Mouse (Mus musculus) megakaryocyte progenitor cell, adult 5-6 weeks (primary cell): ENCODE measurements at regions not wholly inside any gene's neighbourhood (a gene's known extent, or its start where the extent isn't known, plus 50 kb on each side); places are given as distances from the start of the nearest gene placed in this dataset.
A peak's percentile ranks its signal among the peaks of the same experiment; 100 is the strongest.

Experiments
- ATAC-seq: replicated peaks from 2 replicates; pipeline ENCODE4 v1.8.0; 2016; ENCODE audit warnings: mild to moderate bottlenecking, moderate TSS enrichment, inconsistent platforms; ENCODE audit not compliant: poor library complexity

DNA sequence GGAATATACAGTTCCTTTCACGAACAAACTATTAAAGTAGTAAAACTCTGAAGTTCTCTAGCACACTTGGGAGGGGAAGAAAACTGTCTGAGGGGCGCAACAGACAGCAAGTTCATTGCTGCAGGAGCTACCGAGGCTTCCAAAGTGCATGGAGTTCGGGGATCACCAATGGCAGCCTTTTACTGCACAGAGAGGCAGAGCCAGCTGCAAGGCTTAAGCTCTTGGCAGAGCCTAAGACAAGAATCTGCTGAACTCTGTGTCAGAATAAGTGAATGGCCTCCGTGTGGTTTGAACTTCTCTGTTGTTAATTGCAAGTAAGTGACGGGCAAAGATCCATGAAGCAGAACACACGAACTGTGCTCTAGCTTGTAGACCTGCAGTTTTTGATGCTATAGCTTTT lies 656.2 kb downstream of the Slc16a7 start:
- no peak for ATAC-seq

- ATAC-seq: no peak
Observed at GRCm38 (mm10) chr10:124732342-124732741, 656.9 kb downstream of the Slc16a7 start.

GRCm38 (mm10) chr10:124731219-124731836 lies 657.9 kb downstream of the Slc16a7 start:
- ATAC-seq: no peak

- ATAC-seq: no peak
Observed at GRCm38 (mm10) chr10:124712647-124713046, 676.6 kb downstream of the Slc16a7 start.

DNA sequence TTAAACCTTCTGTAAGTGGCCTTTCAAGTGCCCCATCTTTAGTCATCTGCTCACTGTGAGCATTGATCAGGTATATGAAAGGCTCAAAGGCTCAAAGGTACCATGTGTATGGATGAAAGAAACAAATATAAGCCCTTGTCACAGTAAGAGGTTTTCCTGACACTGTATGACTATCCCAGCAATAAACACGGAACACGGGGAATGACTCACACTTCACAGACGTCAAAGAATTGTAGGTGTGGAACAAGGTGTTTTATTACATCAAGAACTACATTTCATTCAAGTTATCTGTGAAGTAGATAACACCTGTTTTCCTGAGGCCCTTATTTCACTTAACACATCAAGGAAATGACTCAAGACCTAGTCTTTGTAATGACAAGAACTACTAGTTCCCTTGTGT lies 678.3 kb downstream of the Slc16a7 start:
- ATAC-seq: no peak

- ATAC-seq: no peak
Observed at GRCm38 (mm10) chr10:124709832-124710231, 679.4 kb downstream of the Slc16a7 start.

DNA sequence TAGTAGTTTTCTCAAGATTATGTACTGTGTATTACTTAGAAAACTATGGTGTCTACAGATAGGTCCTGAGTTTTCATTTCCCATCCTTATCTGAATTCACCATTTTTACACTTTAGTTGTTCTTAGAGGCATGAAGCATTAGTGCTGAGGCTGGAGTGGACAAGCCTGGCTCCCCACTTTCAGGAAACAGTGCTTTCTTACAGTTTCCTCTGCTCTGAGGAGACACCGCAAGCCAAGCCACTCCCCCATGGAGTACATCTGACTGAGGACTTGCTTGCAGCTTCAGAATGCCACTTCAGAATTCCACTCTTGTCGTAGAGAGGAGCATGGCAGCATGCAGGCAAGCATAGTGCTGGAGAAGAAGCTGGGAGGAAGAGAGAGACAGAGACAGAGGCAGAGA lies 682.6 kb downstream of the Slc16a7 start:
- peak; percentile 46 for ATAC-seq
